Mouse (Mus musculus) gastrocnemius, adult 2 months (tissue): ENCODE results near the gene Stx8. TPM values are rescaled to one million over a fixed set of nuclear protein-coding genes. Genes with fewer than 3 reads are reported as not detected.

Experiments used
- DNase-seq: peaks from one replicate; pipeline ENCODE4 v3.0.0; 2022
- H3K27ac ChIP-seq: fragments of 200-600 bp; 2 replicates; pipeline ENCODE4 v1.8.1; 2022; ENCODE audit warnings: mild to moderate bottlenecking
- H3K4me3 ChIP-seq: fragments of 200-600 bp; 2 replicates; pipeline ENCODE4 v1.8.1; 2022; ENCODE audit warnings: mild to moderate bottlenecking, moderate library complexity
- CTCF ChIP-seq: fragments of 200-600 bp; IDR thresholded peaks from 2 replicates; pipeline ENCODE4 v1.8.1; 2022; ENCODE audit warnings: antibody characterized with exemption, mild to moderate bottlenecking, moderate library complexity
- intact Hi-C: fragments of 180-260 bp; cut with DNase I; formaldehyde crosslinking; loops from one replicate; pipeline ENCODE4 v1.15.1; 2025
- total RNA-seq, 2 experiments: library from RNA; stranded (reverse); gene quantifications; 2 replicates each; pipeline ENCODE4 v1.2.3; 2021

The Stx8 gene
- total RNA-seq, 2 experiments from 2014 or later, result 21.0 to 25.9 TPM

DNA sequence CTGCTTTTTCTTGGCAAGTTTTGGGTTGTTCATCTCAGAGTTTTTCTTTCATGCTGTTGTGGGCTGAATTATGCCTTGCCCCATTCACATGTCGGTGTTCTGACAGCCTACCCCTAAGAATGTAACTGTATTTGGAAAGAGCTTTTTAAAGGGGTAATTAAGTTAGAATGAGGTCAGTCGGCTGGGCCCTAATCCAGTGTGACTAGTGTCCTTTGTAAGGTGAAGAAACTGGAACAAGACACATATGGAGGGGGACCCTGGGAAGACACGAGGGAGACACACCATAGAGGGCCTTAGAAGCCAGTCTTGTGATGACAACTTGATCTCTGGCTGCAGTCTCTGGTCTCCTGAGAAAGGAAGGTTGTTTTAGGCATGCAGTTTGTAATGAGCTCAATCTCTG, 63.9 kb downstream of the Stx8 start:
- DNase-seq, result no peak
- no peak overlapping the region for H3K27ac ChIP-seq
- H3K4me3 ChIP-seq, result no peak overlapping the region
- no peak for TF ChIP-seq CTCF
- intact Hi-C loops, result no loop called here

DNA sequence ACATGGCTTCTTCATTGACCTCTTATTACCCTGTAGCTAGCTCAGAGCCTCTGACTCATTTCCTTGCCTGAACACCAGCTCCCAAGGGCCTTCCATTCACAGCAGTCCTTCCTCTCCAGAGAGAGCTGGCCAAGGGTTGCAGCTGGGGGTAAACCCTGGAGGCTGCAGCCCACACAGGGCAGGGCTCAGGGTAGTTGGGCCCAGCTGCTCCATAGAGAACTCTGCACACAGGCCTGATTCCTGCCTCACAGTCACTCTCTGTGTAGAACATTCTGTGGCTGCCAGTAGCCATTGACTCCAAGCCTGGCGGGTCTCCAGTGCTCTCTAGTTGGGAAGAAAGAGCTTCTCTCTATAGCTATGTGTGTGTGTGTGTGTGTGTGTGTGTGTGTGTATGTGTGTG, 64.8 kb downstream of the Stx8 start:
- Histone ChIP-seq H3K4me3 (no peak overlapping the region), H3K27ac (no peak overlapping the region; the same call in 1 of the 2 replicates)
- DNase-seq, result peak; percentile 74
- intact Hi-C loops, result no loop called here
- TF ChIP-seq CTCF, result no peak

DNA sequence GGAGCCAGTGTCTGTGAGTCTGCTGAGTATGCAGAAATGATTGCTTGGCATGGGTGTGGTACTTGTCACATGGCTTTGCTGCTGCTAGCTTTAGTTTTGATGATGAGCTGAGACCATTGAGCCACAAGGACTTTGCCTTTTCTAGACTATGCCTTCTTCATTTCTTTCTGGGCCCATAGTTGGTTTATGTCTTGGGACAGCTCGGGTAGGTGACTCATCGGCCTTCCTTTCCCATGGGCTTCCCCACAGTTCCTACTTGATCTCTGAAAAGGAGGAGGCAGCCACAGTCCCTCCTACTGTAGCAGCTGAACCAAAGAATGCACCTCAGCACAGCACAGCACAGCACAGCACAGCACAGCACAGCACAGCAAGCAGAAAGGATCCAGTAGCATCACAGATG, 66.5 kb downstream of the Stx8 start:
- TF ChIP-seq CTCF, result no peak

DNA sequence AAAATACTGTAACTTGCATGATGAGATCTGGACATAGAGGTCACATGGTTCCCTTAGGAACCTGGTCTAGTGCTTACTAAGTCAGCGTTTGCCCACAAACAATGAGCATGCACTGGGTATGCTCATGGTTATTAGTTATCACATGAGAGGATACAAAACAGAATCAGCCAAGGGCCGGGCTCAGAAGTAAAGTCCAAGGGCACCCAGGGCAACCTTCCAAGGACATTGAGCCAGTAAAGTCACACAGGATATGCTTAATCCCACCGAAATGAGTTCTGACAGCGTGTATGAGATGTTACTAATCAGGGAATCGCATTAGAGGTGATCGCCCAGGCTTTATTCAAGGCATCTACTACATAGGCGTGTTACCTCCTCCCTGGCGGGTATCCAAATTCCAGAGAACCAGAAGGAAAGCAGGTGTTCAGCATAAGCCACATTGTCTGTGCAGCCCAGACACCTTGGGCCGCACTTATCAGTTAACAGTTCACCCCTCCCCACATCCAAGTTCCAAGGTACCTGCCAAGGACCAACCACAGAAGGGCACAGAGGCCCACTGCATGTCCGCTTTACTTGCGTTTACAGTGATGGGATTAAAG, 67.4 kb downstream of the Stx8 start:
- TF ChIP-seq CTCF, result no peak
- intact Hi-C loops, result no loop called here
- no peak for DNase-seq
- Histone ChIP-seq H3K4me3 (no peak overlapping the region), H3K27ac (no peak overlapping the region)

More for the DNA sequence above, 66.5 kb downstream of the Stx8 start:
- Histone ChIP-seq H3K27ac (no peak overlapping the region), H3K4me3 (no peak overlapping the region)
- intact Hi-C loops, result no loop called here
- no peak for DNase-seq

DNA sequence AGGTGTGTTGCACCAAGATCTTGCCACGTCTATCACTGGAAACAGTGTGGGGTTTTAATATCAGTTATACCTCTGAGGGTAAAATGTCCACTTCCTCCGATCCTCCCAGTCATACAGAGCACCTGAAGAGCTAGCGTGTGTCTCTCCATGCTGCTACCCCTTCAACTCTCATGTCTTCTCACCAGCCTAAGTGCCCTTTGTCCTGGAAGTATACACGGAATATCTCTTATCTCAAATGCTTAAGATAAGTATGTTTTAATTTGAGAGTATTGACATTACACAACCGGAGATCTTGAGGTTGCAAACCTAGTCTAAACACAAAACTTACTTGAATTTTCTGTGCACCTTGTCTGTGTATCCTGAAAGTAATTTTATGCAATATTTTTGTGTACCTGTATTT, 68.4 kb downstream of the Stx8 start:
- no peak for TF ChIP-seq CTCF
- intact Hi-C loops, result no loop called here
- Histone ChIP-seq H3K27ac (no peak overlapping the region), H3K4me3 (no peak overlapping the region)
- no peak for DNase-seq

DNA sequence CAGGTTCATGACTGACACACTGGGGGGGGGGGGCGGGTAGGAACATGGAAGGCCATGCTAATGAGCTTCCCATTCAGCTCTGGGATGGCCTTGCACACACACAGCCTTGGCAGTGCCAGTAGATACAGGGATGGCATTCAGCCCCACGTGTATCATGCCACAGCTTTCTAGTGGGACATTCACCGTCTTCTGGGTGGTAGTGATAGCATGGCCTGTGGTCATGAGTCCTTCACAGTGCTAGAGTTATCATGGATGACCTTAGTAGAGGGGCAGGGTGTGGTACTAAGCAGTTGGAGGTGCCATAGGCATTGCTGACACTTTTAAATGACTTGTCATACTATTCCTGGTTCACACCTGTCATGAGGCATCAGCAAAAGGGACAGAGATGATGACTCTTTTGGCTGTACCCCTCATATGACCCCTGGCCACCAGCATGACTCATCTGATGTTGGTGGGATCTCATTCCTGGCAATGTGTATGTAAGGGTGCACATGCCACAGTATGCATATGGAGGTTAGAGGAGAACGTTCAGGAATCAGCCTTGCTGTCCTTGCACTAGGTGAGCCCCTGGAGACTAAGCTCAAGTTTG, 69.4 kb downstream of the Stx8 start:
- no peak overlapping the region for H3K27ac ChIP-seq
- DNase-seq, result no peak
- no peak for TF ChIP-seq CTCF
- H3K4me3 ChIP-seq, result no peak overlapping the region
- intact Hi-C loops, result no loop called here

DNA sequence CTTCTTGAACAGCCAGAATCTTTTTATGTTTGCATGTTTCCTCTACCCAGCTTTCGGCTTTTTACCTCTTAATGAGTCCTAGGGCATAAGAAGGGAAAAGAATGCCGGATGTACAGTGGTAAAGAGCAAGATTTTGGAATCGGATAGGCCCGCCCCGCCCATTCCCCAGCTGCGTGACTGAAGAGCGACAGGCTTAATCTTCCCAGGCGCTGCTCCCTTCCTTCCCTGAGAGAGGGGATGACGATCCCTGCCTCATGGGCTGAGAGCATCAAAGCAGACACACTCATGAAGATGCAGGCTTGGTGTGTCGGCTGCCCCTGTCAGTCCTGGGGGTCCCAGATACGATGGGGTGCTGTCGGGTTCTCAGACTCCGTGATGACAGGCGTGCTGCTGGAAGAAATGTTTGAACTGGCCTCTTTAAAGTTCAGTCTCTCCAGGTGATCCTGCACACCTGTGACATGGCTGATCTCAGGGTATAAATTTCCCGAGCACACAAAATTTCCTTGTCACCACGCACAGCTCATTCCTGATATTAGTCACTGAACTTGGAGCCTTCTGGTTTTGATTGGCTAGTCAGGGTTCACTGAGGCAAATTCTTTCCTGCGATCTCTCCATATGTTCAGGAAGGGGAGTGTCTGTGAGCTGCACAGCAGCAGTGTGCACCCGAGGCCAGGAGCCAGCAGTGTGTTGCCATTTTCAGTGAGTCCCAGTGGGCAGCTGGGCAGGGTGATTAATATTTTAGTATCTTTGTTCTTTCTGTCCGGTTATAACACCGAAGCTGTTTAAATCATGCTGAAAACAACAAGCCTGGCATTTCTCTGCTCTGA, 70.4 kb downstream of the Stx8 start:
- TF ChIP-seq CTCF, result no peak

DNA sequence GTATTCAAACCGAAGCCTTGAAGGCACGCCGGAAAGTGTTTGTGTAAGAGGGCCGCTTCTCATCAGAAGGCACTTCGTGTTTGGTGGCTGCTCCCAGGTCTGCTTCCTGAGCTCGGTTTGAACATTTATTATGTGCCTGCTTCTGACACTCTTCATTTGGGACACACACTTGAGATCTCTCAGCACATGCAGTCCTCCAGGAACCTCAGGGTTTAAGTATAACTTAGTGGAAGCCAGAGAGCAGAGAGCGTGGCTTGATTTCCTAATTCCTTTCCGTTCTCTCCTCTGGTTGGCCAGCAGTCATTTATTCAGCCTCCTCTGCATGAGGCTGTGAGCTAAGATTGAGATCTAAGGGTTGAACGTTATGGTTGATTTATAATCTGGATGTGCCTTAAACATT, 71.1 kb downstream of the Stx8 start:
- intact Hi-C loops, result no loop called here
- no peak overlapping the region for H3K4me3 ChIP-seq
- no peak for DNase-seq
- no peak for TF ChIP-seq CTCF
- H3K27ac ChIP-seq, result no peak overlapping the region

More for the DNA sequence above, 70.4 kb downstream of the Stx8 start:
- Histone ChIP-seq H3K27ac (no peak overlapping the region), H3K4me3 (no peak overlapping the region)
- intact Hi-C loops, result no loop called here
- no peak for DNase-seq

DNA sequence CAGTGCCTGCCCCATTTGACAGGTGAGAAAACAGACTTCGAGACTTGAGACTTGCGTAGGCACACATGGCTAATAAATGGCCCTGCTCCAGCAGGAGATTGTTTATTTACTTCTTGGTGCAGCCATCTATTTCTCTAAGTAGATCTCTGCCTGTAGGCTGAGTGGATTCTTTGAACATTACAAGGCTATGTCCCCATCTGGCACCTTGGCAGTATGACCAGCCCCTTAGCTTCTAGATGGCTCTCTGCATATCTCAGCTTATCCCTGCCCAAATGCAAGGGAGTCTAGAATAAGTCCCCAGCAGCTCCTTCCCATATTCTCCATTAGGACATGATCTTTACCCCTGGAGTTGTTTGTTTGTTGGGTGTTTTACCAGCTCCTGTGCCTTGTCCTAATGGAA, 72.1 kb downstream of the Stx8 start:
- no peak for TF ChIP-seq CTCF
- intact Hi-C loops, result no loop called here
- DNase-seq, result no peak
- H3K4me3 ChIP-seq, result no peak overlapping the region
- H3K27ac ChIP-seq, result no peak overlapping the region

DNA sequence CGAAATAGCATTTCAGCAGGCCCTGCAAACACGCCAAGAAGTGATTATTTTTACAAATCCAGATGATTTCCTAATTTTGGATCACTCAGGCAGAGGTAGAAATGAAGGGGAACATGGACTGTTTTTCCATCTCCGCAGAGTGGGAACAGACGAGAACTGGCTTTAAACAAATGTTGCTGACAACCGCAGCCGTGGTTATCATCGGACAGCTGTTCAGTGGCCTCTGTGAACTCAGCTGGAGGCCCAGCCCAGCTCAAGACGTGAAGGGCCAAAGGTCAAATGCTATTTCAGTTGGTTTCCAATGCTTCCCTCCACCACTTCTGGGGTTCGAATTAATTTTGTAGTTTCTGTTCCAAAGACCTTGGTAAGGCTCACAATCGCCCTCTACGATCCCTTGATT, 78.2 kb downstream of the Stx8 start:
- H3K4me3 ChIP-seq, result no peak overlapping the region
- TF ChIP-seq CTCF, result no peak
- H3K27ac ChIP-seq, result peak overlapping the region; percentile 63
- intact Hi-C loops, result no loop called here
- peak; percentile 43 for DNase-seq

DNA sequence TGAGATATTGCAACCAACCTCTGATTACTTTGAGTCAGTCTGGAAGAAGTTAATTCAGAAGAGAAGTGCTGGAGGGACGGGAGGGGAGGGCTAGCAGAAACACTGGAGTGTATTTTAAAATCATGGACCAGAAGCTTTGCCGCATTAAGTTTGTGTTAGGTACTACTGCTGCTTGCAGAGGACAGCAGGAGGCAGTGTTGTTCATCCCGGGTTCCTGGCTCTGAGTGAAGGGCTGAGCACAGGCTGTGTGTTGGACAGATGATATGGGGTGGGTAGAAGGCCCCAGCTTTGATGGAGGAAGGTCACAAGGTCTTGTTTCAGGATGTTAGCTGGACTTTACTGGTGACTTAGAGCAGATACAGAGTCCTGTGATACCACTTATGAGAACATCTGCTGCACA, 80.9 kb downstream of the Stx8 start:
- peak; percentile 54 for TF ChIP-seq CTCF
- DNase-seq, result no peak
- Histone ChIP-seq H3K4me3 (no peak overlapping the region), H3K27ac (no peak overlapping the region)
- intact Hi-C loops, result no loop called here

DNA sequence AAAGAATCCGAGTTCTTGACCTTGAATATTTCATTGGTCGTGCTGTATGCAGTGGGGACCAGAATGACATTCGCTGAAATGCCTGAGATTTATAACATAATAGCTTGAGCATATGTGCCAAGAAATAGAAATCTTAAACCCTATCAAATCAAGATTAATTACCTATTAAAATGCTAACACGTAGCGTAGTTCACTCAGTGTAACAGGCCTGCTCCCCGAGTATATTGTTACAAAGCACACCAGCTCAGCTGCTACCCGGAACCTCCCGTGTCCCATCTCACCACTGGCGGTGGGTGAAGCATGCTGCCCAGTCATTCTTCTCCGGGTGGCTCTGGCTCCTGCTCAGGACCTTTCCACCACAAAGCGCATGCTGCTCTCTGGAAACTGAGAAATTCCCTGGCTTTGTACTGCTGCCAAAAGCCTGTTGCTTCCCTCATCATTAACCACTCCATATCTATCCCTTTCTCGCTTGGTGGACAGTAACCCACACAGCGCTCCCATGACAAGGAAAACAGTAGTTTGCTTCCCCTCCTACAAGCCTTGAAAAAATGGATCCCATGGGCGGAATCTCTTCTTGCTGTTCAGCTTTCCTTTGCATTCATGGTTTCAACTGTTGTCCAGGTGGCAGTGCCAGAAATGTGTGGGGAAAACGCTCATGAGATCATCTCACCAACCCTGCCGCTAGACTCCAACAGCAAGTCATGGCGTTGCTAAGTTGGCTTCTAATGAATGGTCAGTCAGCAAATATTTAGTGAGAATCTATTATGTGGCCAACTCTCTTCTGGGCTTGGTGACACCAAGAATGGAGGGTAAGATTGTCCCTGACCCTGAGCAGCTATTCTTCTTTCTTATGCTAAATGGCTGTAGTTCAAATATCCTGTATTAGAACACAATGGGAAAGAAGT, 83.5 kb downstream of the Stx8 start:
- intact Hi-C loops, result no loop called here
- Histone ChIP-seq H3K4me3 (no peak overlapping the region), H3K27ac (no peak overlapping the region)
- DNase-seq, result no peak
- no peak for TF ChIP-seq CTCF
